Mouse (Mus musculus) lung, adult 2 months (tissue): ENCODE results near the gene Mcam. TPM values are rescaled to one million over a fixed set of nuclear protein-coding genes. Genes with fewer than 3 reads are reported as not detected.
A peak's percentile ranks its signal among the peaks of the same experiment; 100 is the strongest.

Source experiments
- DNase-seq: peaks from one replicate; pipeline ENCODE4 v3.0.0; 2022
- H3K4me1 ChIP-seq: fragments of 200-500 bp; 2 replicates; pipeline ENCODE4 v1.6.1; 2011; ENCODE audit warnings: low read length; ENCODE audit not compliant: control insufficient read depth, insufficient read depth
- H3K4me3 ChIP-seq: fragments of 200-500 bp; replicated peaks from 2 replicates; pipeline ENCODE3; 2011; ENCODE audit warnings: low read depth, mild to moderate bottlenecking, control low read depth, low read length; ENCODE audit errors: extremely low read depth
- CTCF ChIP-seq: fragments of 200-500 bp; IDR thresholded peaks from 2 replicates; pipeline ENCODE4 v1.5.1; 2011; ENCODE audit warnings: mild to moderate bottlenecking, low read length, control low read depth; ENCODE audit not compliant: insufficient read depth
- POLR2A ChIP-seq: fragments of 200-500 bp; IDR thresholded peaks from 2 replicates; pipeline ENCODE4 v1.6.1; 2011; ENCODE audit warnings: low read depth, mild to moderate bottlenecking, control low read depth, low read length, borderline replicate concordance; ENCODE audit errors: extremely low read depth
- WGBS: fragments of 180-500 bp; shearing (Covaris S2); methylation state at CpG from one replicate; pipeline ENCODE4 v1.1.7; 2018; 5-methylcytosine and 5-hydroxymethylcytosine counted together
- polyA plus RNA-seq: library from polyadenylated mRNA; depleted of rRNA; stranded (reverse); fragments of >200 nt; gene quantifications from 2 replicates; pipeline ENCODE4 v1.2.3, GENCODE M21; 2012

Mcam gene
- polyA plus RNA-seq, 1 experiment: 209 TPM

DNA sequence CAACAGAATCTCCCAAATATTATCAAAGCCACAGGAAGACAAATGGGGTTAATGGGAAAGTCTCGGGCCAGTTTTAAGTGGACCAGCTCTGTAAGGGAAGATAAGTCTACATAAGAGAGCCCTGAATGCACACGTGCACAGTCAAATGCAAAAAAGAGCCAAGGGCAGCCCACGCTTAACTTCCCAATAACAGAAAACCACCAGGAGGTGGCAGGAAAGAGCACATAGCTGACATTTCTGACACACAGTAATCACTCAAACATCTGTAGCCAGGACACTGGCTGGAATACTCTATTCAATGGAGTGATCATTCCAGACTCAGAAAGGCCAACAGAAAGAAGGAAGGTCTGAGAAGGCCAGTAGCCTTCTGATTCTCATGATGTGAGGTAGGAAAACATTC lies 13.0 kb downstream of the Mcam start:
- DNase-seq: no peak
- H3K4me3 ChIP-seq: no peak overlapping the region
- 19% methylated on average over 3 of the region's 3 CpGs for WGBS
- TF ChIP-seq POLR2A (no peak), CTCF (0 out of 2 replicates have a peak, but pooled peaks have one; percentile 7)
- H3K4me1 ChIP-seq: no peaks in the 10 kb centered on the region; the same call in 1 of the 2 replicates

DNA sequence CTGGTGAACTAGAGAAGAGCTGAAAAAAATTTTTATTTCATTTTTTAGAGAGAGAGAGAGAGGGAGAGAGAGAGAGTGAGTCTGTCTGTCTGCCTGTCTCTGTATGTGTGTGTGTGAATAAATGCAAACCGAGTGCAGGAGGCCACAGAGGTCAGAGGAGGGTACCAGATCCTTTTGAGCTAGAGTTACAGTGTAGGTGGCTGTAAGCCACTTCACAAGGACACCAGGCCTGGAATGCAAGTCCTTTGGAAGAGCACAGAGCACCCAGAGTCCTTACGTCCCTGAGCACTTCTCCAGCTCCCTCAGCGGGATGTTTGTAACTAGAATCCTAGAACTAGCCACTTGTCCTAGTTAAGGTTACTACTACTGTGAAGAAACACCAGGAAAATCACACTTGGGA lies 25.6 kb downstream of the Mcam start:
- TF ChIP-seq POLR2A (no peak), CTCF (no peak)
- no peak overlapping the region for H3K4me3 ChIP-seq
- DNase-seq: no peak
- H3K4me1 ChIP-seq: no peaks in the 10 kb centered on the region
- WGBS: 84% methylated on average over 3 of the region's 3 CpGs

DNA sequence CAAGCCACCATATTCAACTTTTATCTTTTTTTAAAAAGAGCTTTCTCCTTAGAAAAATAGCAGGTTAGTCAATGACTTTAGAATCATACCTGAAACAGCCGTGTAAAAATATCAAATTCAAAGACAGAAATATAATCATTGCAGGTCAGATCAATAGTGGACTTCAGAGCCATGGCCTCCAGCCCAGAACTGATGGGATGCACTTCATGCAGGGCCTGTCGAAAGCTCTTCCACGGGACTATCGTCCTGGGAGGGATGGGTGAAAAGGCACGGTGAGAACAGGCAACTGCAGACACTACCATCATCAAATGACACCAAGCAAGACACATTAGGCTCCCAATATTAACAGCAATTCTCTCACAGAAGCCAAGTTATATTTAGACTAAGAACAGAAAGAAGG lies 34.7 kb downstream of the Mcam start:
- DNase-seq: no peak
- Histone ChIP-seq H3K4me3 (no peak overlapping the region), H3K4me1 (no peaks in the 10 kb centered on the region)
- TF ChIP-seq POLR2A: no peak
- no peak for TF ChIP-seq CTCF
- WGBS: 78% methylated on average over 5 of the region's 5 CpGs

DNA sequence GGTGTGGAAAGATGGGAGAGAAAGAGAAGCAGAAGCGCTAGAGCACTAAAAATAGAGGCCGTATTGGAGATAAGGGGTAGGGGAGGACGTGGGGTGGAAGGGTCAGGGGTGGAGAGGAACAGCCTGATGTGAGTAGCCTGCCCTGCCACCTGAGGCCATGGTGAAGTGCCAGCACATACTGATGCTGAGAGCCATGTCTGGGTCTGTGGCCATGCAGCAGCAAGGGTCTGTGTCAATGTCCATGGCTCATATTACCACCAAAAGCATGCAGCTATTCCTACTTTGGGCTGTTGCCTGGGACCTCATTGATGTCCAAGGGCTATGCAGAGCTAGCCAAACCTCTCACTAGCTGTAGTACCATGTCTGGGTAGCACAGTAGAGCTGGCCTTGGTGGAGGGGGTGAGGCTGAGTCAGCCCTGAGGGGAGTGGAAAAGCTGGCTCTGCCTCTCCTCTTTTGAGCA lies 36.5 kb downstream of the Mcam start:
- DNase-seq: no peak
- H3K4me3 ChIP-seq: no peak overlapping the region
- WGBS: 82% methylated on average over 3 of the region's 3 CpGs
- TF ChIP-seq POLR2A (no peak), CTCF (no peak)
- H3K4me1 ChIP-seq: peaks cover 2% of the 10 kb centered on the region

DNA sequence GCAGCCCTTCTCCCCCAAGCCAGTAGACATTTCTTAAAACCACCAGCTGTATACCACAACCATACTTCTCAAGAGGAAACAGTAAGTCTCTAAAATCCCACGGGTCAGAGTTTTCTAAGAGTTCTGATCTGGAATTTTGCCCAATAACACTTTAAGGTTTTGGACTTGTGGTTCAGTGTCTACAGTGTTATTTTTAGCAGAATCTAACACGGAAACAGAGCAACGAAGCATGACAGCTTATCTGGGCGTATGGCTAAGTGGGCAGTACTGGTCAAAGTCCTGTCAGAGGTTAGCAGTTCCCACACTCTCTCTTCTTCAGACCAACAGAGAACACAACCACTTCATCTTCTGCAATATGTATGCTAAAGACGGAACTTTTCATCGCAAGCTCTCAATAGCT lies 41.3 kb downstream of the Mcam start:
- TF ChIP-seq POLR2A: no peak
- TF ChIP-seq CTCF: no peak
- Histone ChIP-seq H3K4me1 (peaks cover 4% of the 10 kb centered on the region), H3K4me3 (no peak overlapping the region)
- WGBS: 29% methylated on average over 6 of the region's 6 CpGs
- no peak for DNase-seq

DNA sequence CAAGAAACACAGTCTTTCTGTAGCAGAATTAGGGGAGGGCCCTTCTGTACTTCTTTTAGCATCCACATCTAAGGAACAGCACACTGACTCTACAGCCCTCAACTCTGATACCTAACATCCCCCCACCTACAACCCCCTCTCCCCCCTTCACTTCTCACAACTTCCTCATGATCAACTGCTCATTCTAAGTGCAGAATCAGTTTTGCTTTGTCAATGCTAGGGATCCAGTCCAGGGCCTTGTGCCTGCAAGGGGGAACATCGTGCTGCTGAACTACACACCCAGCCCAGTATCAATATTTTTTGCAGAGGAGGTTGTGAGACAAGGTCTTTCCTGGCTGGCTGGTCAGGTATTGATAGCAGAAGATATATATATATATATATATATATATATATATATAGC lies 41.7 kb downstream of the Mcam start:
- TF ChIP-seq POLR2A: no peak
- TF ChIP-seq CTCF: no peak
- WGBS: 64% methylated on average over 1 of the region's 1 CpGs
- Histone ChIP-seq H3K4me3 (no peak overlapping the region), H3K4me1 (peaks cover 4% of the 10 kb centered on the region)
- no peak for DNase-seq

DNA sequence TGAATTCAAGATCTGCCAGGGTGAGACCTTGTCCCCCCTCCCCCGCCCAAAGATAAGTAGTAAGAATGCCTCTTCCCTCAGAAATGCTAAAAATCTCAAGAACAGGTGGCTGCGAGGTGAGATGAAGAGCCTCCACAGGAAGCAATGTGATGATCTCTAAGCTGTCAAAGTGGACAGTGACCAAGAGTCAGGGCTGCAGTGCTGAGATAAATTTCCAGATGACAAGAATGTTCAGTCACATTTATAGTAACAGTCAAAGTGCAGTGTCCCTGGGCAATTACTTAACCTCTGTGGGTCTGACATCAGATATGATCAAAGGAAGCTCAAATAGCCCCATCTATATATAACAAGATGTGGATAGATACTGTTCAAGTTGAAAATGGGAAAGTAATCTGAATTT lies 43.1 kb downstream of the Mcam start:
- 80% methylated on average over 2 of the region's 2 CpGs for WGBS
- DNase-seq: no peak
- no peak overlapping the region for H3K4me3 ChIP-seq
- peaks cover 4% of the 10 kb centered on the region for H3K4me1 ChIP-seq
- no peak for TF ChIP-seq POLR2A
- no peak for TF ChIP-seq CTCF

DNA sequence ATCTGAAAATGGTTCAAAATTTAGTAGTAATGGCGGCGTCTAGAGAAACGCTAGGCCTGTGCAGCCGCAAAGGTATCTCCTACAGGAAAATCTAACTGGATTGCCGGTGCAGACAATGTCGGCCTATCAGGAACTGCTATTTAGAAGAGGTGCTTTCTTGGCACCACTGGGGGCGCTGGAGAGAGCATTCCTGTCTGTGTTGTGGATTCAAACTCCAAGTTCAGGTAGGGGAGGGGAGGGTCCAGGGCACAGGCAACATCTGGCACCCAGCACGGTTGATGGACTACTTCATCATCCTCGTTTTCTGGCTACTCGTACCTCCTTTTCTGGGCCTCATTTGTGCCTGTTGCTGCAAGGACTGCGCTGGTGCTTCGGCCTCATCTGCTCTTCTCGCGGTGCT lies 44.1 kb downstream of the Mcam start:
- 84% methylated on average over 14 of the region's 14 CpGs for WGBS
- DNase-seq: no peak
- Histone ChIP-seq H3K4me1 (peaks cover 4% of the 10 kb centered on the region), H3K4me3 (no peak overlapping the region)
- no peak for TF ChIP-seq POLR2A
- peak; percentile 29; the same call in 1 of the 2 replicates for TF ChIP-seq CTCF

DNA sequence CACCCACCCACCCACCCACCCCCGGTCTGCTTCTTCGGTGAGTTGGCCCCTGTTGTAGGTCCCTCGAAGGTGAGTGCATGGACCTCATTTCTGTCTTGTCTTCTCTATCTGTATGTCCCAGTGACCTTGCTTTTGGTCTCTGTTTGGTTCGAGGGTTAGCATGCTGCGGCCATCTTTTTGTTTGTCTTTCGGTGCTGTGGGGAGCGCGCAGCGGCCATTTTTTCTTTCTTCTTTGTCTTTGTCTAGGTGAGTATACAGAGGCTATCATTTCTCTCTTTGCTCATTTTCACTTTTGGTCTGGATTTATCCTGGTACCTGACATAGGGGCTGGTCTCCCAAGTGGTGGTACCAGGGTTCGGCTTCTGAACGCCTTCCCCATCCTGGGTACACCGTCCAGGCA lies 44.5 kb downstream of the Mcam start:
- peaks cover 4% of the 10 kb centered on the region for H3K4me1 ChIP-seq
- TF ChIP-seq CTCF (no peak), POLR2A (no peak)
- no peak for DNase-seq
- WGBS: 95% methylated on average over 12 of the region's 12 CpGs
- no peak overlapping the region for H3K4me3 ChIP-seq

DNA sequence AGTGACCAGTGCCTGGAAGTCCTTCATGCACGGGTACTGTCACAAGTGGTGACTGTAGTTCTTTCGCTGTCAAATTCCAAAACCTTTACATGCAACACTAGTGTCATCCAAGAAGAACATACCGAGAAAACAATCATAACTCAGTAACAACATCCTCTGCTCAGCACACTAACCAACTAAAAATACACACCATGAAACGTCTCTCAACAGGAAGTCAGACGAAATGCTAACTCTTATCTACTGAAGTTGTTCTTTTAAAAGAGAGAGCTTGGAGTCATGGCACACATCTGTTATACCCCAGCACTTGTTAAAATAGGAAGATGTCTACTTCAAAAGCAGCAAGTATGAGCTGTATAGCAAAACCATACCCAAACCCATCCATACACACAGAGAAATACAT lies 47.3 kb downstream of the Mcam start:
- WGBS: 30% methylated on average over 5 of the region's 5 CpGs
- Histone ChIP-seq H3K4me3 (no peak overlapping the region), H3K4me1 (no peaks in the 10 kb centered on the region; the same call in 1 of the 2 replicates)
- TF ChIP-seq CTCF: no peak
- no peak for TF ChIP-seq POLR2A
- no peak for DNase-seq
